Mouse (Mus musculus): ENCODE measurements at regions not wholly inside any gene's neighbourhood (a gene's known extent, or its start where the extent isn't known, plus 50 kb on each side); places are given as distances from the start of the nearest gene placed in this dataset.

- no peaks in the 10 kb centered on the region for H3K79me2 ChIP-seq (ENCODE audit: control insufficient read depth, insufficient read depth, low read length, poor library complexity)
- no peaks in the 10 kb centered on the region for H3K4me1 ChIP-seq (ENCODE audit: control insufficient read depth in 1 of 2, insufficient read depth in 2 of 2, low read length in 2 of 2)
- H3K4me3 ChIP-seq (ENCODE audit: control insufficient read depth in 1 of 2, insufficient read depth in 1 of 2, low read depth in 2 of 2, low read length in 2 of 2): no peak overlapping the region
- DNase-seq (ENCODE audit: low read depth, low spot score): no peak
- no peak overlapping the region for H3K9ac ChIP-seq (ENCODE audit: control insufficient read depth, low read depth, low read length, poor library complexity, severe bottlenecking)
- no peak for TF ChIP-seq TBP (IDR thresholded peaks at IDR 0.05; ENCODE audit: low read depth, low read length)
- no peak for TF ChIP-seq EP300 (IDR thresholded peaks at IDR 0.05; ENCODE audit: low read depth in 1 of 2, low read length in 2 of 2)
- TF ChIP-seq POLR2AphosphoS5 (IDR thresholded peaks at IDR 0.05; ENCODE audit: borderline replicate concordance, low read depth, low read length): no peak
- TF ChIP-seq MXI1 (IDR thresholded peaks at IDR 0.05; ENCODE audit: low read depth, low read length): no peak
- TF ChIP-seq ZMIZ1 (IDR thresholded peaks at IDR 0.05; ENCODE audit: low read depth, low read length): no peak
- TF ChIP-seq ELF1 (IDR thresholded peaks at IDR 0.05; ENCODE audit: low read depth, low read length): no peak
- no peak for TF ChIP-seq MEF2A (IDR thresholded peaks at IDR 0.05; ENCODE audit: extremely low read depth, insufficient replicate concordance, low read depth, low read length, poor library complexity, severe bottlenecking)
- no peak for TF ChIP-seq HCFC1 (IDR thresholded peaks at IDR 0.05; ENCODE audit: low read depth, low read length)
- TF ChIP-seq CTCF (IDR thresholded peaks at IDR 0.05 in 2 of 3, conservative IDR thresholded peaks at IDR 0.05 in 1 of 3; ENCODE audit: control insufficient read depth in 1 of 3, insufficient read depth in 1 of 3, low read depth in 2 of 3, low read length in 3 of 3, poor library complexity in 1 of 3, severe bottlenecking in 1 of 3): no peak
- TF ChIP-seq GATA1 (IDR thresholded peaks at IDR 0.05; ENCODE audit: low read depth, low read length): no peak
- TF ChIP-seq CHD2 (IDR thresholded peaks at IDR 0.05; ENCODE audit: low read length): no peak
- no peak for TF ChIP-seq MYC (IDR thresholded peaks at IDR 0.05; ENCODE audit: low read depth, low read length)
- no peak for TF ChIP-seq ZNF384 (IDR thresholded peaks at IDR 0.05; ENCODE audit: low read depth, low read length)
- TF ChIP-seq MAZ (IDR thresholded peaks at IDR 0.05; ENCODE audit: low read depth, low read length): no peak
- TF ChIP-seq CHD1 (IDR thresholded peaks at IDR 0.05; ENCODE audit: low read depth, low read length): no peak
- no peak for TF ChIP-seq BHLHE40 (IDR thresholded peaks at IDR 0.05; ENCODE audit: borderline replicate concordance, low read depth, low read length)
- no peak for TF ChIP-seq MAX (IDR thresholded peaks at IDR 0.05; ENCODE audit: low read length)
- TF ChIP-seq USF2 (IDR thresholded peaks at IDR 0.05; ENCODE audit: borderline replicate concordance in 1 of 2, insufficient read depth in 1 of 2, low read depth in 1 of 2, low read length in 2 of 2): no peak
- TF ChIP-seq ZKSCAN1 (IDR thresholded peaks at IDR 0.05; ENCODE audit: low read depth, low read length): no peak
- no peaks in the 10 kb centered on the region for H3K9me3 ChIP-seq (replicated peaks; ENCODE audit: insufficient read depth, low read length)
- H3K36me3 ChIP-seq (ENCODE audit: control insufficient read depth in 1 of 2, insufficient read depth in 2 of 2, low read length in 2 of 2): no peaks in the 10 kb centered on the region
- H3K27ac ChIP-seq (ENCODE audit: control insufficient read depth, low read depth, low read length): no peak overlapping the region
- H3K27me3 ChIP-seq (ENCODE audit: control insufficient read depth in 1 of 2, insufficient read depth in 2 of 2, low read length in 2 of 2): no peaks in the 10 kb centered on the region
Measured at GRCm38 (mm10) chr7:36207525-36208260, 404.9 kb upstream of the Zfp507 start.
